Mouse (Mus musculus) neural tube, embryonic 13.5 days (tissue): Measurements from ENCODE around the gene Arhgdia. TPM values are rescaled to one million over a fixed set of nuclear protein-coding genes. Genes with fewer than 3 reads are reported as not detected.

ENCODE experiments used
- ATAC-seq: fragments of 200-750 bp; cut with Nextera tagmentation; 2 replicates; pipeline ENCODE4 v1.8.0; 2017; ENCODE audit warnings: low read depth, mild to moderate bottlenecking, moderate TSS enrichment, moderate library complexity
- H3K27ac ChIP-seq: fragments of 300-500 bp; sonication (generic); replicated peaks from 2 replicates; pipeline ENCODE4 v1.5.1; 2015; ENCODE audit warnings: moderate library complexity, mild to moderate bottlenecking, inconsistent platforms
- H3K27me3 ChIP-seq: fragments of 300-500 bp; sonication (generic); 2 replicates; pipeline ENCODE4 v1.6.1; 2015; ENCODE audit warnings: mild to moderate bottlenecking, inconsistent platforms
- H3K36me3 ChIP-seq: fragments of 300-500 bp; sonication (generic); 2 replicates; pipeline ENCODE4 v1.6.1; 2015; ENCODE audit warnings: mild to moderate bottlenecking, inconsistent platforms
- H3K4me1 ChIP-seq: fragments of 300-500 bp; sonication (generic); replicated peaks from 2 replicates; pipeline ENCODE4 v1.6.1; 2015; ENCODE audit warnings: inconsistent platforms
- H3K4me2 ChIP-seq: fragments of 300-500 bp; sonication (generic); 2 replicates; pipeline ENCODE4 v1.6.1; 2015; ENCODE audit warnings: inconsistent platforms, mild to moderate bottlenecking, moderate library complexity
- H3K4me3 ChIP-seq: fragments of 300-500 bp; sonication (generic); 2 replicates; pipeline ENCODE4 v1.5.1; 2015; ENCODE audit warnings: mild to moderate bottlenecking, inconsistent platforms
- H3K9ac ChIP-seq: fragments of 300-500 bp; sonication (generic); 2 replicates; pipeline ENCODE4 v1.6.1; 2015; ENCODE audit warnings: moderate library complexity, mild to moderate bottlenecking, inconsistent platforms
- H3K9me3 ChIP-seq: fragments of 300-500 bp; sonication (generic); 2 replicates; pipeline ENCODE4 v1.6.1; 2016; ENCODE audit warnings: inconsistent platforms
- WGBS: fragments of 180-500 bp; shearing (Covaris S2); methylation state at CpG from one replicate; pipeline ENCODE4 v1.1.7; 2015; 5-methylcytosine and 5-hydroxymethylcytosine counted together
- polyA plus RNA-seq: library from polyadenylated mRNA; unstranded; fragments of >200 nt; fragmentation: Nextera tagmentation; extraction: Ambion mirVana; gene quantifications from 2 replicates; pipeline ENCODE4 v1.2.1, GENCODE M21; 2015

Arhgdia gene
- 529 and 543 TPM in 2 replicates for polyA plus RNA-seq

GRCm38 (mm10) chr11:120581490-120582267 is at the start of gene Arhgdia:
Gene Arhgdia (minus strand): TSS chr11:120581624.
- H3K4me1 ChIP-seq, result peaks cover 35% of the 10 kb centered on the region
- no peaks in the 10 kb centered on the region for H3K9me3 ChIP-seq
- peak within 1 kb of the TSS; percentile 97 for H3K27ac ChIP-seq
- peaks cover 61% of the 10 kb centered on the region for H3K36me3 ChIP-seq
- WGBS, result 6% methylated on average over 68 of the region's 75 CpGs
- H3K27me3 ChIP-seq, result no peaks in the 10 kb centered on the region
- H3K9ac ChIP-seq, result peak within 1 kb of the TSS; percentile 97
- peak within 1 kb of the TSS; percentile 98 for H3K4me2 ChIP-seq
- peak within 1 kb of the TSS; percentile 78 for H3K4me3 ChIP-seq
- peak; percentile 66 for ATAC-seq

- peak overlapping the region; percentile 47 for H3K27ac ChIP-seq
- peaks cover 39% of the 10 kb centered on the region for H3K4me1 ChIP-seq
- WGBS, result 43% methylated on average over 5 of the region's 5 CpGs
- H3K4me3 ChIP-seq, result peak overlapping the region; percentile 4; the same call in 1 of the 2 replicates
- H3K27me3 ChIP-seq, result no peaks in the 10 kb centered on the region
- no peak for ATAC-seq
- peak overlapping the region; percentile 35 for H3K4me2 ChIP-seq
- H3K9me3 ChIP-seq, result no peaks in the 10 kb centered on the region
- peak overlapping the region; percentile 96 for H3K9ac ChIP-seq
- peaks cover 28% of the 10 kb centered on the region for H3K36me3 ChIP-seq
Observed at GRCm38 (mm10) chr11:120630401-120630871, 49.0 kb upstream of the Arhgdia start.

- H3K4me2 ChIP-seq, result peak overlapping the region; percentile 35
- peak overlapping the region; percentile 4 for H3K4me3 ChIP-seq
- 30% methylated on average over 7 of the region's 7 CpGs for WGBS
- peak overlapping the region; percentile 96 for H3K9ac ChIP-seq
- peaks cover 28% of the 10 kb centered on the region for H3K36me3 ChIP-seq
- H3K9me3 ChIP-seq, result no peaks in the 10 kb centered on the region
- peaks cover 44% of the 10 kb centered on the region for H3K4me1 ChIP-seq
- no peaks in the 10 kb centered on the region for H3K27me3 ChIP-seq
- H3K27ac ChIP-seq, result peak overlapping the region; percentile 47
- no peak for ATAC-seq
Observed at GRCm38 (mm10) chr11:120629911-120630310, 48.5 kb upstream of the Arhgdia start.

- Histone ChIP-seq H3K4me2 (peak overlapping the region; percentile 35; the same call in 1 of the 2 replicates), H3K9me3 (no peaks in the 10 kb centered on the region), H3K36me3 (peaks cover 28% of the 10 kb centered on the region), H3K4me3 (peak overlapping the region; percentile 4; the same call in 1 of the 2 replicates), H3K9ac (no peak overlapping the region), H3K27ac (peak overlapping the region; percentile 47; the same call in 1 of the 2 replicates), H3K4me1 (peaks cover 45% of the 10 kb centered on the region), H3K27me3 (no peaks in the 10 kb centered on the region)
- 79% methylated on average over 23 of the region's 23 CpGs for WGBS
- ATAC-seq, result no peak
Observed at GRCm38 (mm10) chr11:120629341-120629730, 47.9 kb upstream of the Arhgdia start.

GRCm38 (mm10) chr11:120628601-120629340 is 47.3 kb upstream of the Arhgdia start:
- Histone ChIP-seq H3K27ac (no peak overlapping the region), H3K4me2 (0 out of 2 replicates have a peak overlapping the region, but pooled peaks have one; percentile 35), H3K9me3 (no peaks in the 10 kb centered on the region), H3K4me1 (peaks cover 50% of the 10 kb centered on the region), H3K36me3 (peaks cover 28% of the 10 kb centered on the region), H3K27me3 (no peaks in the 10 kb centered on the region), H3K9ac (no peak overlapping the region), H3K4me3 (no peak overlapping the region)
- WGBS, result 96% methylated on average over 23 of the region's 23 CpGs
- ATAC-seq, result no peak

- WGBS, result 81% methylated on average over 22 of the region's 22 CpGs
Observed at GRCm38 (mm10) chr11:120627468-120628300, 46.3 kb upstream of the Arhgdia start.

GRCm38 (mm10) chr11:120626785-120627467 is 45.5 kb upstream of the Arhgdia start:
- Histone ChIP-seq H3K4me1 (peaks cover 48% of the 10 kb centered on the region), H3K9me3 (no peaks in the 10 kb centered on the region), H3K4me3 (no peak overlapping the region), H3K27ac (no peak overlapping the region), H3K36me3 (peaks cover 43% of the 10 kb centered on the region), H3K4me2 (no peak overlapping the region), H3K9ac (no peak overlapping the region), H3K27me3 (no peaks in the 10 kb centered on the region)
- WGBS, result 91% methylated on average over 11 of the region's 11 CpGs
- ATAC-seq, result no peak

More at GRCm38 (mm10) chr11:120627468-120628300, 46.3 kb upstream of the Arhgdia start:
- no peak for ATAC-seq
- Histone ChIP-seq H3K9ac (no peak overlapping the region), H3K9me3 (no peaks in the 10 kb centered on the region), H3K27ac (no peak overlapping the region), H3K4me2 (no peak overlapping the region), H3K4me1 (peaks cover 56% of the 10 kb centered on the region), H3K4me3 (no peak overlapping the region), H3K36me3 (peaks cover 36% of the 10 kb centered on the region), H3K27me3 (no peaks in the 10 kb centered on the region)

GRCm38 (mm10) chr11:120625152-120625775 is 43.8 kb upstream of the Arhgdia start, which contains the start of gene Sirt7:
Gene Sirt7 (minus strand): TSS chr11:120625240.
- Histone ChIP-seq H3K36me3 (peaks cover 60% of the 10 kb centered on the region), H3K27ac (peak within 1 kb of the TSS; percentile 87), H3K9ac (peak within 1 kb of the TSS; percentile 89), H3K4me3 (peak within 1 kb of the TSS; percentile 99), H3K4me1 (peaks cover 32% of the 10 kb centered on the region), H3K9me3 (no peaks in the 10 kb centered on the region), H3K27me3 (no peaks in the 10 kb centered on the region), H3K4me2 (peak within 1 kb of the TSS; percentile 99)
- peak; percentile 45 for ATAC-seq
- 17% methylated on average over 5 of the region's 5 CpGs for WGBS

GRCm38 (mm10) chr11:120624680-120625111 is 43.3 kb upstream of the Arhgdia start:
- Histone ChIP-seq H3K27ac (peak overlapping the region; percentile 87), H3K9me3 (no peaks in the 10 kb centered on the region), H3K4me2 (peak overlapping the region; percentile 99), H3K27me3 (no peaks in the 10 kb centered on the region), H3K9ac (peak overlapping the region; percentile 89), H3K4me3 (peak overlapping the region; percentile 99), H3K36me3 (peaks cover 66% of the 10 kb centered on the region), H3K4me1 (peaks cover 26% of the 10 kb centered on the region)
- ATAC-seq, result peak; percentile 85
- under 1% methylated on average over 47 of the region's 53 CpGs for WGBS

- Histone ChIP-seq H3K9me3 (no peaks in the 10 kb centered on the region), H3K4me3 (peak overlapping the region; percentile 99), H3K27me3 (no peaks in the 10 kb centered on the region), H3K9ac (peak overlapping the region; percentile 89), H3K36me3 (peaks cover 66% of the 10 kb centered on the region), H3K4me2 (peak overlapping the region; percentile 99), H3K4me1 (peaks cover 20% of the 10 kb centered on the region), H3K27ac (peak overlapping the region; percentile 87)
- peak; percentile 72 for ATAC-seq
- 13% methylated on average over 30 of the region's 30 CpGs for whole genome bisulfite sequencing
Observed at GRCm38 (mm10) chr11:120623961-120624679, 42.7 kb upstream of the Arhgdia start.
